Mouse (Mus musculus) lung, embryonic 14.5 days (tissue): ENCODE data around the gene Them4. TPM values are rescaled to one million over a fixed set of nuclear protein-coding genes. Genes with fewer than 3 reads are reported as not detected.
A peak's percentile ranks its signal among the peaks of the same experiment; 100 is the strongest.

Experiments used
- ATAC-seq: fragments of 200-750 bp; cut with Nextera tagmentation; 2 replicates; pipeline ENCODE4 v1.8.0; 2017; ENCODE audit warnings: mild to moderate bottlenecking, moderate TSS enrichment, moderate library complexity; ENCODE audit not compliant: insufficient read depth
- DNase-seq: peaks from one replicate; pipeline ENCODE4 v3.0.0-alpha.2; 2015
- H3K27ac ChIP-seq: fragments of 300-500 bp; sonication (generic); 2 replicates; pipeline ENCODE4 v1.5.1; 2014; ENCODE audit warnings: low read depth, mild to moderate bottlenecking, moderate library complexity
- H3K27me3 ChIP-seq: fragments of 300-500 bp; sonication (generic); 2 replicates; pipeline ENCODE4 v1.6.1; 2014; ENCODE audit warnings: low read length, control low read depth; ENCODE audit not compliant: insufficient read depth
- H3K36me3 ChIP-seq: fragments of 300-500 bp; sonication (generic); 2 replicates; pipeline ENCODE4 v1.6.1; 2014; ENCODE audit warnings: control low read depth; ENCODE audit not compliant: insufficient read depth
- H3K4me1 ChIP-seq: fragments of 300-500 bp; sonication (generic); 2 replicates; pipeline ENCODE4 v1.6.1; 2014; ENCODE audit warnings: antibody characterized with exemption, control low read depth; ENCODE audit not compliant: insufficient read depth
- H3K4me2 ChIP-seq: fragments of 300-500 bp; sonication (generic); 2 replicates; pipeline ENCODE4 v1.6.1; 2014; ENCODE audit warnings: mild to moderate bottlenecking
- H3K4me3 ChIP-seq: fragments of 300-500 bp; sonication (generic); 2 replicates; pipeline ENCODE4 v1.5.1; 2014; ENCODE audit warnings: low read depth, low read length
- H3K9ac ChIP-seq: fragments of 300-500 bp; sonication (generic); 2 replicates; pipeline ENCODE4 v1.6.1; 2014
- H3K9me3 ChIP-seq: fragments of 300-500 bp; sonication (generic); 2 replicates; pipeline ENCODE4 v1.6.1; 2016; ENCODE audit warnings: low read depth, low read length, control low read depth
- CTCF ChIP-seq: IDR thresholded peaks from 2 replicates; pipeline ENCODE4 v1.5.1; 2016; ENCODE audit warnings: antibody characterized with exemption, low read depth
- WGBS: fragments of 180-500 bp; shearing (Covaris S2); extraction: QIAGEN DNeasy Blood & Tissue Kit; methylation state at CpG from one replicate; pipeline ENCODE4 v1.1.7; 2014; 5-methylcytosine and 5-hydroxymethylcytosine counted together
- polyA plus RNA-seq: library from polyadenylated mRNA; unstranded; fragments of >200 nt; fragmentation: Nextera tagmentation; extraction: Ambion mirVana; gene quantifications from 2 replicates; pipeline ENCODE4 v1.2.1, GENCODE M21; 2014

Them4 gene
- polyA plus RNA-seq, 1 experiment from 2014 or later = 9.7 TPM

DNA sequence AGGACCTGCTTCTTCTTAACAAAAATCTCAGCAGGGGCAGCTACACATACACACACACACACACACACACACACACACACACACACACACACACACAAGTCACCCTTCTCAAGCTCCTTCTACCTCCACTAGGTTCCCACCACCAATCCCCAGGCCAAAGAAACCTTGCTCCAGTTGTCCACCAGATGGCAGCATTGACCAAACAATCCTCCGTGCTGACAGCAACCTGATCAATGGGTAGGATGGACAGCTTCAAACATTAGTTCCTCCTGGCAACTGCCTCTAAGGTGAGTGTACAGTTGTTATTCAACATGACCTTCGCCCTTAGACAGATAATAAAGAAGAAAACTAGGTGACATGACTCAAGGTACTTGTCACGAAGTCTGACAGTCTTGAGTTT lies 56.9 kb downstream of the Them4 start:
- no peaks in the 10 kb centered on the region for H3K9me3 ChIP-seq
- no peaks in the 10 kb centered on the region for H3K36me3 ChIP-seq
- H3K9ac ChIP-seq = no peak overlapping the region
- WGBS = 14% methylated on average over 3 of the region's 3 CpGs
- H3K27me3 ChIP-seq = peaks cover 31% of the 10 kb centered on the region
- H3K27ac ChIP-seq = no peak overlapping the region
- ATAC-seq (no peak; the same call in 1 of the 2 replicates), DNase-seq (peak; percentile 87)
- H3K4me2 ChIP-seq = no peak overlapping the region
- H3K4me3 ChIP-seq = no peak overlapping the region
- peak; percentile 95 for TF ChIP-seq CTCF
- peaks cover 7% of the 10 kb centered on the region; the same call in 1 of the 2 replicates for H3K4me1 ChIP-seq

DNA sequence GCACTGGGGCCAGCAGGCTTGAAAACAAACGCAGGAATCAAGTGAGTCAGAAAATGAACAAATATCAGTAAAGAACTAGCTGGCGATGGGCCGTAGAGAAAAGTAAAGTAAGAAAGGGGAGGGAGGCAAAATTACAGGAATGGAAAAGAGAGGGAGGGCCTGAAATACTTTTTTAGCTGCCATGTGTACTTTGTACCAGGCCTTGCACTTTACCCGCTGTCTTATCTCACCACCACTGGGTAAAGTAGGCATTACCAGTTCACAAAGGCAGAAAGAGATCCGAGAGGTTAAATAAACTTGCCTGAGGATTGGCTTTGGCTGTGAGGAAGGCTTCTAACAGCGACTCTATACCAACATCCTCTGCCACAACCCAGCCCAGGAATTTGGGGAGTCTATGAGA lies 57.6 kb downstream of the Them4 start:
- Histone ChIP-seq H3K27ac (no peak overlapping the region), H3K27me3 (peaks cover 24% of the 10 kb centered on the region), H3K36me3 (no peaks in the 10 kb centered on the region), H3K4me2 (no peak overlapping the region), H3K9ac (no peak overlapping the region), H3K9me3 (no peaks in the 10 kb centered on the region), H3K4me3 (no peak overlapping the region), H3K4me1 (peaks cover 7% of the 10 kb centered on the region; the same call in 1 of the 2 replicates)
- WGBS = 64% methylated on average over 6 of the region's 6 CpGs
- ATAC-seq = no peak
- no peak for DNase-seq
- no peak for TF ChIP-seq CTCF

DNA sequence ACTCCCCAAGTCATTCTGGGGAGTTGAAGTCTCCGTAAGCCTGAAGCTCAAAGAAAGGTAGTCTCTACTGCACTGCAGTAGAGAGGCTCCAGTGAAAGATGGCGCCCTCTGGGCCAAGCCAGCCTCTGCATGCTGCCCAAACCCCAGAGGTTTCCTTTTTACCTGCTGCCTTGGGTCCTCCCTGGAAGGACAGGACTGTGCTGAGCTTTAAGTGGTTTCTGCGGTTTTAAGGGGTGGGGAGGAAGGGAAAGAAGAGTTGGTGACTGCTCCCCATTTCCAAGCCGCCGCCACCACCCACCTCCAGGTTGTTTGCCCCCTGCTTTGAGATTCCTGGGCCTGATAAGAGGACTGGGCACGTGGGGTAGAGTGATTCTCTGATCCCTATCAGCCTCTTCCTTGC lies 58.7 kb downstream of the Them4 start:
- Histone ChIP-seq H3K4me1 (peaks cover 2% of the 10 kb centered on the region; the same call in 1 of the 2 replicates), H3K9ac (no peak overlapping the region), H3K9me3 (no peaks in the 10 kb centered on the region), H3K4me3 (no peak overlapping the region), H3K27me3 (peaks cover 13% of the 10 kb centered on the region), H3K4me2 (no peak overlapping the region), H3K36me3 (no peaks in the 10 kb centered on the region), H3K27ac (no peak overlapping the region)
- WGBS = 49% methylated on average over 6 of the region's 6 CpGs
- TF ChIP-seq CTCF = no peak
- DNase-seq (no peak), ATAC-seq (no peak)

DNA sequence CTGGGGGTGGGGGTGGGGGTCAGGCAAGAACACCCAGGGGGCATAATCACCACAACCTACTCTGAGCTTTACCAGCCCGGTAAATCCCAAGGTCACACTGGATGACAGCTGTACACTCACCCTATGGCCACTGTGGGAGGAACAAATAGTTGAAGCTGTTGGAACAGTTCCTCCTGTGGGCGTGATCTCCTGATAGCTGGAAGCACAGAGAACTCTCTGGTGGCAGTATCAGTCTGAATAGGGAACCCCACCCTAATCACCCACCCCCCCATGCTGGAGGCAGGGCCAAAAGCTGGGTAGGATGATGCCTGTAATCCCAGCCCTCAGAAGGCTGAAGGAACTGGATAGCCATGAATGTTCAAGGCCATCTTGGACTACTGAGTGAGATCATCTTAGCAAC lies 59.8 kb downstream of the Them4 start:
- Histone ChIP-seq H3K27ac (no peak overlapping the region), H3K4me3 (no peak overlapping the region), H3K9ac (no peak overlapping the region), H3K27me3 (peaks cover 2% of the 10 kb centered on the region), H3K9me3 (no peaks in the 10 kb centered on the region), H3K4me1 (no peaks in the 10 kb centered on the region), H3K36me3 (no peaks in the 10 kb centered on the region), H3K4me2 (no peak overlapping the region)
- WGBS = 52% methylated on average over 2 of the region's 2 CpGs
- no peak for TF ChIP-seq CTCF
- DNase-seq (no peak), ATAC-seq (no peak)

DNA sequence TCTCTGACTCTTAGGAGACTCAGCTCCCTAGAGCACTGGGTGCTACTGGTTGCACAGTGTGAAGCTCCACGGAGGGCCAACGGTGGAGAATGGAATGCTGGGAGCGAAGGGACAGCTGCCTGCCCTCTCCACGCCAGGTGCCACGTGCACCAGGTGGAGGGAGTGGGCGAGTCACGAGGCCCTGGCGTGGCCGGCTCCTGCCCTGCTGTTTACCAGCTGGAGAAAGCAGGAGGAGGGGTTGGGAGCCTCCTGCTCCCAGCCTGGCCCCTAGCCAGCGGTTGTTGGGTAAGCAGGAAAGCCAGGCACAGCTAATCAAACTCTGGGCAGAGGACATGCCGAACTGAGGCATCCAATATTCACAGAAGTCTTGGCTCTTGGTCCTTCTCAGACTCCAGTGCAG lies 61.7 kb downstream of the Them4 start:
- Histone ChIP-seq H3K27ac (no peak overlapping the region), H3K4me2 (peak overlapping the region; percentile 47), H3K27me3 (no peaks in the 10 kb centered on the region), H3K4me3 (peak overlapping the region; percentile 15; the same call in 1 of the 2 replicates), H3K36me3 (no peaks in the 10 kb centered on the region), H3K9ac (no peak overlapping the region), H3K9me3 (no peaks in the 10 kb centered on the region), H3K4me1 (no peaks in the 10 kb centered on the region)
- ATAC-seq = peak; percentile 45
- 2% methylated on average over 11 of the region's 11 CpGs for WGBS
- no peak for TF ChIP-seq CTCF
- peak; percentile 83 for DNase-seq

DNA sequence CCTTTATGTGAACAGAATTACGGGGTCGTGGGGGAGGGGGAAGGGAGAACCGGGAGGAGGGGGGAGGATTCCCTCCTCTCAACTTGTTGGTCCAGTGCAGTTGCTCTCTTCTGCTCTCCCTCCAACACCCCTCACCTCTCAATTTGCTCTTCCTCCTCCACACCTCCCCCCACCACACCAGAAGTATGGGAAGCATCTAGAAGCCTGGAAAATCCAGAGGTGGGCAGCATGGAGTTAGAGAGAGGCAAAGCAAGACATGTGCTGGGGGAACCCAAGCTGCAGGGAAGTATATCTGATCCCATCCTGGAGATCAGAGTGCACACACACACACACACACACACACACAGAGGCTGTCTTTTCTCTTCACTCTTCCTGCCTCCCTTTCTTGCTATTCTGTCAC lies 62.1 kb downstream of the Them4 start:
- DNase-seq (no peak), ATAC-seq (no peak)
- no peak for TF ChIP-seq CTCF
- WGBS = 4% methylated on average over 3 of the region's 3 CpGs
- peak overlapping the region; percentile 15; the same call in 1 of the 2 replicates for H3K4me3 ChIP-seq
- no peaks in the 10 kb centered on the region for H3K4me1 ChIP-seq
- peak overlapping the region; percentile 47 for H3K4me2 ChIP-seq
- H3K9ac ChIP-seq = no peak overlapping the region
- H3K27me3 ChIP-seq = no peaks in the 10 kb centered on the region
- no peaks in the 10 kb centered on the region for H3K36me3 ChIP-seq
- H3K27ac ChIP-seq = no peak overlapping the region
- no peaks in the 10 kb centered on the region for H3K9me3 ChIP-seq

DNA sequence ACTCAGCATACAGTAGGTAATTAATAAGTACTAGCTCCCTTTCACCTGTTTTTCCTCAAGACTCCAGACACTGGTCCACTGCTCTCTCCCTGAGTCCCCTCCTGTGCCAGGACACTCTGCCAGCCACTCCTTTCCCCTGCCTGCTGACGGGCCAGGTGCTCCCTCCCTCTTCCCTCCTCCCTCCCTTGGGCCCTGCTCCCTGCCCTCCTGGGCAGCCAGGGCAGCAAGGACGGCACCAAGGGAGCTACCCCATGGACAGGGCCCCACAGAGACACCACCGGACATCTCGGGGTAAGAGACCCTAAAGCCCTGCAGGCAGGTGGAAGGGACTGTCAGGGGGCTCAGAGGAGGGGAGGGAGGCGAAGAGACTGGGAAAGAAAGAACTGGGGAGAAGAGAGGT lies 62.8 kb downstream of the Them4 start, which contains the start of gene Rorc:
Gene Rorc, plus strand, starts transcription at position 154 of the 400 bp plus-strand sequence.
- Histone ChIP-seq H3K4me3 (peak within 1 kb of the TSS; percentile 23; the same call in 1 of the 2 replicates), H3K27ac (peak within 1 kb of the TSS; percentile 62), H3K4me2 (peak within 1 kb of the TSS; percentile 51), H3K36me3 (no peaks in the 10 kb centered on the region), H3K27me3 (no peaks in the 10 kb centered on the region), H3K9ac (no peak within 1 kb of the TSS), H3K9me3 (no peaks in the 10 kb centered on the region), H3K4me1 (no peaks in the 10 kb centered on the region)
- TF ChIP-seq CTCF = no peak
- ATAC-seq = no peak
- WGBS = 13% methylated on average over 5 of the region's 5 CpGs
- DNase-seq = no peak
